Mouse (Mus musculus) heart, embryonic 13.5 days (tissue): ENCODE data around the gene Gm49333. TPM values are rescaled to one million over a fixed set of nuclear protein-coding genes. Genes with fewer than 3 reads are reported as not detected.
A peak's percentile ranks its signal among the peaks of the same experiment; 100 is the strongest.

Experiments
- ATAC-seq: fragments of 200-750 bp; cut with Nextera tagmentation; 2 replicates; pipeline ENCODE4 v1.8.0; 2017; ENCODE audit warnings: moderate TSS enrichment; ENCODE audit not compliant: insufficient number of reproducible peaks, low FRiP score, low TSS enrichment; ENCODE audit errors: extremely low read depth
- H3K27ac ChIP-seq: fragments of 300-500 bp; sonication (generic); replicated peaks from 2 replicates; pipeline ENCODE4 v1.5.1; 2015; ENCODE audit warnings: moderate library complexity, mild to moderate bottlenecking, inconsistent platforms
- H3K27me3 ChIP-seq: fragments of 300-500 bp; sonication (generic); replicated peaks from 2 replicates; pipeline ENCODE4 v1.6.1; 2015; ENCODE audit warnings: mild to moderate bottlenecking, inconsistent platforms
- H3K36me3 ChIP-seq: fragments of 300-500 bp; sonication (generic); 2 replicates; pipeline ENCODE4 v1.6.1; 2015; ENCODE audit warnings: mild to moderate bottlenecking, inconsistent platforms
- H3K4me1 ChIP-seq: fragments of 300-500 bp; sonication (generic); 2 replicates; pipeline ENCODE4 v1.6.1; 2015; ENCODE audit warnings: inconsistent platforms
- H3K4me2 ChIP-seq: fragments of 300-500 bp; sonication (generic); 2 replicates; pipeline ENCODE4 v1.6.1; 2015; ENCODE audit warnings: inconsistent platforms, mild to moderate bottlenecking, moderate library complexity
- H3K4me3 ChIP-seq: fragments of 300-500 bp; sonication (generic); 2 replicates; pipeline ENCODE4 v1.5.1; 2015; ENCODE audit warnings: moderate library complexity, mild to moderate bottlenecking, inconsistent platforms
- H3K9ac ChIP-seq: fragments of 300-500 bp; sonication (generic); 2 replicates; pipeline ENCODE4 v1.6.1; 2015; ENCODE audit warnings: inconsistent platforms, mild to moderate bottlenecking, moderate library complexity
- H3K9me3 ChIP-seq: fragments of 300-500 bp; sonication (generic); 2 replicates; pipeline ENCODE4 v1.6.1; 2016; ENCODE audit warnings: inconsistent platforms
- WGBS: fragments of 180-500 bp; shearing (Covaris S2); methylation state at CpG from one replicate; pipeline ENCODE4 v1.1.7; 2015; ENCODE audit warnings: mixed read lengths; 5-methylcytosine and 5-hydroxymethylcytosine counted together
- microRNA counts: library from miRNA; unstranded; fragments of <30 nt; microRNA quantifications from one replicate; lab custom pipeline; 2016
- microRNA-seq: library from miRNA; unstranded; fragments of <30 nt; microRNA quantifications from one replicate; pipeline ENCODE4, GENCODE M21; 2016
- polyA plus RNA-seq: library from polyadenylated mRNA; unstranded; fragments of >200 nt; fragmentation: Nextera tagmentation; extraction: Ambion mirVana; gene quantifications from 2 replicates; pipeline ENCODE4 v1.2.1, GENCODE M21; 2015

Gene Gm49333
- polyA plus RNA-seq, 1 experiment from 2014 or later = not detected

GRCm38 (mm10) chr16:20693111-20693701, 81.8 kb downstream of the Gm49333 start, which contains the start of gene Fam131a:
Gene Fam131a (plus strand): TSS chr16:20693241.
- WGBS = under 1% methylated on average over 37 of the region's 37 CpGs

GRCm38 (mm10) chr16:20694781-20695180, 83.4 kb downstream of the Gm49333 start:
- ATAC-seq = no peak

More at GRCm38 (mm10) chr16:20693111-20693701, 81.8 kb downstream of the Gm49333 start, which contains the start of gene Fam131a:
- Histone ChIP-seq H3K4me1 (peaks cover 39% of the 10 kb centered on the region), H3K27ac (peak within 1 kb of the TSS; percentile 84), H3K4me3 (peak within 1 kb of the TSS; percentile 68), H3K4me2 (peak within 1 kb of the TSS; percentile 86), H3K36me3 (peaks cover 45% of the 10 kb centered on the region), H3K9me3 (no peaks in the 10 kb centered on the region), H3K9ac (peak within 1 kb of the TSS; percentile 86), H3K27me3 (peaks cover 8% of the 10 kb centered on the region)
- peak; percentile 88 for ATAC-seq

More at GRCm38 (mm10) chr16:20694781-20695180, 83.4 kb downstream of the Gm49333 start:
- Histone ChIP-seq H3K4me3 (peak overlapping the region; percentile 45), H3K27ac (peak overlapping the region; percentile 77), H3K9me3 (no peaks in the 10 kb centered on the region), H3K36me3 (peaks cover 42% of the 10 kb centered on the region), H3K27me3 (peaks cover 8% of the 10 kb centered on the region), H3K9ac (peak overlapping the region; percentile 76), H3K4me2 (peak overlapping the region; percentile 69), H3K4me1 (peaks cover 39% of the 10 kb centered on the region)
- WGBS = 61% methylated on average over 8 of the region's 8 CpGs

MicroRNAs encoded within 50 kb of the gene (microRNA counts, 519-probe panel; counts per million panel counts)
- 3,469 counts per million, percentile 69 among the panel's probes with 10 or more counts for microRNA mmu-miR-1224 (lab: Ali Mortazavi, UCI)

Small RNA genes lying within 50 kb of the gene (microRNA-seq; reads per million reads assigned to microRNA genes)
- gene Mir1224 = 1.0 reads per million

Other genes starting within 250 kb of the Gm49333 start
- gene Abcc5, start 185.2 kb upstream of the Gm49333 start, polyA plus RNA-seq = 54.9 and 57.0 TPM in 2 replicates
- gene Eif2b5, start 112.8 kb upstream of the Gm49333 start, polyA plus RNA-seq = 78.8 and 81.5 TPM in 2 replicates
- 19.7 and 20.5 TPM in 2 replicates for gene Dvl3, start 94.6 kb upstream of the Gm49333 start, polyA plus RNA-seq
- gene Ap2m1, start 76.1 kb upstream of the Gm49333 start, polyA plus RNA-seq = 434 and 465 TPM in 2 replicates
- gene Abcf3, start 63.0 kb upstream of the Gm49333 start, polyA plus RNA-seq = 42.5 and 44.0 TPM in 2 replicates
- gene Vwa5b2, start 22.1 kb upstream of the Gm49333 start, polyA plus RNA-seq = 0.19 and 0.25 TPM in 2 replicates
- 20.6 and 21.1 TPM in 2 replicates for gene Eef1akmt4, start within 50 bp of the Gm49333 start, polyA plus RNA-seq
- gene Alg3, start 125 bp downstream of the Gm49333 start, polyA plus RNA-seq = 33.3 and 35.3 TPM in 2 replicates
- 0.37 and 0.48 TPM in 2 replicates for gene Camk2n2, start 9.7 kb downstream of the Gm49333 start, polyA plus RNA-seq
- 0.92 and 1.2 TPM in 2 replicates for gene Ece2, start 18.2 kb downstream of the Gm49333 start, polyA plus RNA-seq
- gene Psmd2, start 40.0 kb downstream of the Gm49333 start, polyA plus RNA-seq = 245 TPM in 2 replicates
- 129 TPM in 2 replicates for gene Eif4g1, start 56.7 kb downstream of the Gm49333 start, polyA plus RNA-seq
- gene Fam131a, start 81.6 kb downstream of the Gm49333 start, polyA plus RNA-seq = 5.1 and 6.0 TPM in 2 replicates
- 52.6 and 56.2 TPM in 2 replicates for gene Polr2h, start 106.1 kb downstream of the Gm49333 start, polyA plus RNA-seq
- gene Clcn2, start 106.1 kb downstream of the Gm49333 start, polyA plus RNA-seq = 3.9 and 4.3 TPM in 2 replicates
- 0.39 and 0.83 TPM in 2 replicates for gene Chrd, start 121.5 kb downstream of the Gm49333 start, polyA plus RNA-seq
- gene Thpo, start 122.9 kb downstream of the Gm49333 start, polyA plus RNA-seq = 0.11 and 0.25 TPM in 2 replicates